Mouse (Mus musculus) common myeloid progenitor, adult 5-6 weeks (primary cell): ENCODE measurements around the gene Lrmda. TPM values are rescaled to one million over a fixed set of nuclear protein-coding genes. Genes with fewer than 3 reads are reported as not detected.

Experiments
- ATAC-seq: replicated peaks from 2 replicates; pipeline ENCODE4 v1.8.0; 2016; ENCODE audit warnings: low read depth, mild to moderate bottlenecking, moderate TSS enrichment, inconsistent platforms; ENCODE audit not compliant: poor library complexity, severe bottlenecking
- total RNA-seq: library from RNA; stranded (forward); fragments of 200-1000, 187-1606 nt; gene quantifications from 2 replicates; pipeline ENCODE4 v1.2.3, GENCODE M21; 2017

The Lrmda gene
- total RNA-seq, 1 experiment from 2014 or later, result 13.2 TPM

DNA sequence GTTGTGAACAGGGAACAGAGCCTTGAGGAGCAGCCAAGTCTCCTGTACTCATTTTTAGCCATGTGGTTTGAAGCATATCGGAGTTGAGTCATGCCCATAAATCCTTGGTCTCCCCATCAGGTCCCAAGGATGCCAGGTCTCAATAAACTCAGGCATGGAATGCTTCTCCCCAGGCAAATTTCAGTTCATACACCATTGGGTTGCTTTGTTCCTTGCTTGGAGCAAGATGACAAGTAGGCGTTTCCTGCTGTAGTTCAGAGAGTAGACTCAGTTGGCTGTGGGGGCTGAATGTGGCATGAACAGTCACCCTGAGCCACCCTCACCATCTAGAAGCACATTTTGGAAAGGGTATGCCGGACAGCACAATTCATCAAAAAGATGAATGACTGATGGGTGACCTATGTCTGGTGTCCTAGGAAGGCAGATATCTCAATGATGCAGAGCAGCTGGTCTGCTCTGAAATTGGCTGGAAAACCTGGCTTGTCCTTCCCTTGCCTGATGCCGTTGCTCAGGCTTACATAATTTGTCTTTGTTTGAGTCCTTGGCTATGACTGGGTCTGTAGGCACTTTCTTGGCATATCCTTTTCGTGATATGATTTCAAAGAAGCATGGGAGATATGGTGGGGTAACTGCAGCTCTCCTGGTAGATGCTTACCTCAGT is 425.8 kb downstream of the Lrmda start:
- ATAC-seq, result no peak

DNA sequence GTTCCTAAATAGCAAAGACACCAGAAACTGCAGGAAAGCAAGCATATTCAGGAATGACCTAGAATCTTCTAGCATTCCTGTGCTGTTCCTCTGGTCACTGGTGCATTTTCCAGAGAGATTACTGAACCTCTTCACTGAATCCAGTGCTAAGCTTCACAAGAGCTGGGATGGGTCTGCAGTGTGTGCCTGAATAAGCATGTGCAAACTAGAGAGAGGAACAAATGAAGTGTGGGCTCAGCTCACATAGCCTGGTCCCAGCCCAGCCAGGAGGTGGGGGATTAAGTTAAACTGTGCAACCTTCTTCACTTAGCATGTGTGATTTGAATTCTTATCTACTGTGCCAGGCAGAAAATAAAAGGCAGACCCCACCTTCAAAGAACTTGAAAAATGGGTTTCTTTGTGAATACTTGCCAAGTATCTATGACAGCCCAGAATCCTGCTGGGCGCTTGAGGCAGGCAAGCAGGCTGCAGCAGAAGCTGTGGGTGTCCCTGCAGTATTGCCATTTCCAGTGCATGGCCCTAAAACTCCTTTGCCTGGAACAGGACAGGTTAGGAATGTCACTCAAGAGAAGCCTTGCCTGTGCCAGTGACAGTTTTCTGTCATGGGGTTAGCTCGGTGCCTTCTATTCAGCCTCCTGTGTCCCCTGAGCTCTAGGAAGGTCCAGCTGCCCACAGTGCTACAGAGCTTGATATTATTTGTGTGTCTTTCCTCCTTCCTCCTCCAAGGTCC is 426.5 kb downstream of the Lrmda start:
- ATAC-seq, result no peak

DNA sequence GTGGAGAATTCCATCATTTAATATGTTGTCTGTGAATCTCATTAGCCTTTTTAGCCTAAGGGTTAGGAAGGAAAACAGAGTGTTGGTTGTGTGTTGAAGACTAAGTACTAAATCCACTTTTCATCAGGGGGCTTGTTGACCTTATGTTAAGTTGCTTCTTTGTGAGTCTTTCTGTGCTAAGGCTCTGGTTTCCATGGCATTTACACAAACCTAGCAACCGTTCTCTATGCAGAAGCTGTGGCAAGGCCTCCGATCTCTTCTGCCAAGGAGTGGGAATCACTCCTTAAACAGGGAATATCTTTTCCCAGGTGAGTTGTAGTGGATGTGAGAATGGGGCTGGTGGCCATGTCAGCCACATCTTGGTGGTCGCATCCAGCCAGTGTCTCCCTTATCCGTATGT is 432.1 kb downstream of the Lrmda start:
- ATAC-seq, result no peak

- no peak for ATAC-seq
Measured at GRCm38 (mm10) chr14:22464314-22464713, 444.8 kb downstream of the Lrmda start.

- no peak for ATAC-seq
Measured at GRCm38 (mm10) chr14:22471041-22471440, 451.5 kb downstream of the Lrmda start.

- ATAC-seq, result no peak
Measured at GRCm38 (mm10) chr14:22473451-22473850, 453.9 kb downstream of the Lrmda start.

DNA sequence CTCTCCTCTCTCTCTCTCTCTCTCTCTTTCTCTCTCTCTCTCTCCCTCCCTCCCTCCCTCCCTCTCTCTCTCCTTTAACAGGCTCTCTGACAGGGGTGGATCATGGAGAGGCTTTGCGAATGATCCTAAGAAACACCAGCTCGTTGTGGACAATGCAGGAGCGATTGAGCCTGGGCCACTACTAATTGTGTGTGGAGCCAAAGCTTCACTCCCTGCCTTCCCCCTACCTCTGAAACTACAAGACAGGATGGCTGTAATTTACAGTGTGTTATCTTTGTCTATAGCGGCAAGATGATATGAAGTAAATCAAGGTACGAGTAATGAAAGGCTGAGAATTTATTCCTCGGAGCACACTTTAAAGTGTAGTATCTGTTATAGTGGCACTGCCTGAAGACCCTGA is 454.5 kb downstream of the Lrmda start:
- ATAC-seq, result no peak

GRCm38 (mm10) chr14:22493326-22493725 is 473.8 kb downstream of the Lrmda start:
- no peak for ATAC-seq

DNA sequence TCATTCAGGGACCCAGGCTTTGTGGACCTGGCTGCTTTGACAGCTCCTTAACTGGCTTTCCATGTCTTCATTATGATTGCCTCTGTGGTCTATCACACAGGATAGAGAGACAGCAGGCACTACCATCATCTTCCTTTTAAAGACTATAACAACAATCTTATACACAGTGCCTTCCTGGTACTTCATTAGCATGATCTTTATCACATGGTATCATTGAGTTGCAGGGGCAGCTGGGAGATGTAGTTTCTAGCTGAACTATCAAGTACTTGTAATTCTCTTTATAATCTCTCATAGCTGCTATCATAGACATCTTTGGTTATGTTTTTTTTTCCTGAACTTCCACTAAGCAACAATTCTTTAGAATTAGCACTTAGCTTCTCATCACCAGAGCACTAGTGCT is 474.8 kb downstream of the Lrmda start:
- ATAC-seq, result no peak

GRCm38 (mm10) chr14:22494866-22495265 is 475.4 kb downstream of the Lrmda start:
- ATAC-seq, result no peak

DNA sequence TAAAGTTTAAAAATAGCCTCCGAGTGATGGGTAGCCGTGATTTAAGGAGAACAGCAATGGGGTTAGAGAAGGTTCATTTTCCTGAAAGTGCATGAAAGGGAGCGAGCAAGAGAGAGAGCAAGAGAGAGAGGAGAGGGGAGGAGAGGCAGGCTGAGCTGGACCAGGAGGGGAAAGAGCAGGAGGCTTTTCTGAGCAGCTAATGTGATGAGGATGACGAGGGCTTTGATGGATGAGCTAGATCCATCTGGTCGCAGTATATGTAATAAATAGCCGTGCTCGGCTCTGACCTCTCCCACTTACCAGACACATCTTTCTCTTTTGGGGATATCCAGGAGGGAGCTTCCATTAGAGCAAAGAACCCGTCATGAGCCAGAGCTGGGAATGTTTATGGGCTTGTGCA is 475.8 kb downstream of the Lrmda start:
- ATAC-seq, result no peak

DNA sequence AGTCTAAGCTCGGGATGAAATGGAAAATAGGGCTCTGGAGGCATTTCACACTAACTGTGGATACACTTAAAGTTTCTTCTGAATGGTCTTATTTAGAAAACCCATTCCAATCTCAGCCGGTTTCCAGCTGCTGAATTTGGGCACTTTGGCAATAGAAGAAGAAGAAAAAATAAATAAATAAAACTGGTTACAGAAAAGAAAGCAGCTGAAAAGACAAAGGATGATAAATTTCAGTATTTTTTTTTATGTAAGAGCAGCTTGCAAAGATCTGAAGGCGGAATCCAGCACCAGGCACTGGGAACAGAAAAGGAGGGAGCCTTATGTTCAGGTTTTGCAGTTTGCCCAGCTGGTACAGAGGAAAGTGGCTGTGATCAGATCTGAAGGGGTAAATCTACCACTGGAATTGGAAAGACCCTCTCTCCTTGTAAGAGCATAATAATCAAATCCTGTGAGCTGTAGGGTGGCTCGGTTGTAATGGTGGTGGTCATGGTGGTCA is 478.2 kb downstream of the Lrmda start:
- no peak for ATAC-seq

DNA sequence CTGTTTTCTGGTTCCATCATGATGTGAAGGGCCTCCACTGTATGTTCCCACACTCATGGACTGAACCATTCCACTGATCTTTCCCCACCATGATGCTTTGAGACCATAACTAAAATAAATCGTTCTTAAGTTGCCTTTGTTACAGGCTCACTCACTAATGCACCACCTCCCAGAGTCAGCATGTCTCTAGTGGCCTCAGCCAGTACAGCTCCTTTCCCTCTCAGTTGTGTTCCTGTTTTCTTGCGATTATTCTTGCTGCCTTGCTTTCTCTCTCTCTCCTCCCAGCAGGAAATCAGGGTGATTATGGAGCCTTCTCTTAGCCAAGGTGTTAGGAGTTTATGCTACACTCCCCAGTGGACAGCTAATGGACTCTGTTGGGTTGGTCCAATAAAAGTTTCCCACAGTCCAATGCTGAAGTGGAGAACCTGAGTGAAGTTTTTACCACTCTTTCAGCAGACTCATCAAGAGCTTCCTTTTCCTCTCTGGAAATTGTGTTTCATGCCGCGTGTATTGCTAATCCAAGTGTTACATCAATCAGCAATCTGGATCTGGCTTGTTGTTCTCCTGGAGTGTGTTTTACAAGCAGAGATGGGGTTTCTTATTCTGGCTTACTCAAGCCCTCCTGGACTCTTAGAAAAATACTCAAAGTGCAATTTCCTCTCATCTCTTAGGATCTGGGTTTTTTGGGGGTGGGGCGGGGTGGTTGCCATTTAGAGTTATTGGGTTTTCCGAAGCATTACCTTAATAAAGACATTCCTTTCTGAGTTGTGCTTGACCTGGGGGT is 490.4 kb downstream of the Lrmda start:
- ATAC-seq, result no peak

DNA sequence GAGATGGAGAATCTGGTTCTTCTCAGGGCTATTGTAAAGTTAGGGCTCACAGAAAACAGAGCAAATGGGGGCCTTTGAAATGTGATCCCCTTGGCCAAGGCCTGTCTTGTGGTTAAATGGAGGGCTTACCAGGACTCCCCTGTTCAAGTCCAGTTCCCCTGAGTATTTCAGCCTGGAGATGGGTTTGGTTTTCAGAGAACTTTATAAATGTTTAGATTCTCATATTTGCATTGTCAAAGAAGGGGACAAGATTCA is 490.9 kb downstream of the Lrmda start:
- no peak for ATAC-seq

- ATAC-seq, result no peak
Measured at GRCm38 (mm10) chr14:22514362-22515084, 495.0 kb downstream of the Lrmda start.

GRCm38 (mm10) chr14:22530706-22531105 is 511.2 kb downstream of the Lrmda start:
- no peak for ATAC-seq

- no peak for ATAC-seq
Measured at GRCm38 (mm10) chr14:22533501-22533900, 514.0 kb downstream of the Lrmda start.

DNA sequence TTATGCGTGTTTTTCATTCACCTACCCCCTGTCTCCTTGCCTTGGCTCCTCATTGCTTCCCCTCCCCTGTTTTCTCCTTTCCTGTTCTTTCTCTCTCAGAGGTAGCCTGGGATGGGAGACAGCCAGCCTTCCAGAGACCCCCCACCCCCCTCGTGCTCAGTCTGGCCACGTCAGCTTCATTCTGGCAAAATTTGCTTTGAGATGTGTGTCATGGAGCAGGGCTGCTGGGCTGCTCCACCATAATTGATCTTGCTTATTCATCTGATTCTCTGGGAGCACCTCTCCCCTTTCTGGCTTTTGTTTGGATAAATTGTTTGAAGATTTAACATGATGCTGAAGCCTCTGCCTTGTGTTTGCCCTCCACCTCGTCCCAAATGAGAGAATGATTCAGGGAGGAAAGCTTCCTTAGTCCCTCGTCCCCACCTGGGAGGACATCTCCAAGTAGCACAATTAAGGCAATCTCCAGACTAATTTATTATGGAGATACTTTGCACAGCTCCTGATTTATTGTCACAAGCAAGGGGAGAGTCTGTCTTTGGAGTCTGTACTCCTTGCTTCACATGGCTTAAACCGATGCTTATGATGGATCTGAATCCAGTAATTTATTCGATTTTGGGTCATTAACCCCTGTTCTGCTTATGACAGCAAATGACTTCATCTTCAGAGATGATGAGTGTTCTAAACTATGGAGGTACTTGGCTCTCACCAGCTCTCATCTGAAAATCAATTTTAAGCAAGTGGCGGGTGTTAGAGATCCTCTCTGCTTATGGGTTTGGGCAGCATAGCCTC is 526.6 kb downstream of the Lrmda start:
- no peak for ATAC-seq

GRCm38 (mm10) chr14:22546676-22546984 is 527.1 kb downstream of the Lrmda start:
- ATAC-seq, result no peak

DNA sequence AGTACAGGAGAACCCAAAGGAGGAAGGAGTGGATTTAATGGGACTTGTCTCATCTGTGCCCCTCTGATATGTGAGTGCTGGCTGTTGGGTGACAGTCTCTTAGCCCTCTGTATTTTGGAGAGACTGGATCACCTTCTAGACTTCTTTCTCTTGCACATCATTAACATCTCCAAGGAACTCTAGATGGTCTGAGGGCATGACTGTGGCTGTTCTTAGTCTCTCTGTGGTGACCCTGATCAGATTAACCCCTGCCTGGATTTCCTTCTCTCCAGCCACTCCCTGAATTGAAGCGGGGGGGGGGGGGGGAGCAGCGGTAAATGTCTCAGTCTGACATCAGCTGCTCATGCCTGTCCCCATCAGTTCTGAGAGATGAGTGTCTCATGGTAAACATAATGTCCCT is 528.8 kb downstream of the Lrmda start:
- ATAC-seq, result no peak
